Mouse (Mus musculus) CD4-positive, CD25-positive, alpha-beta regulatory T cell (primary cell): ENCODE measurements around the gene Grem2. TPM values are rescaled to one million over a fixed set of nuclear protein-coding genes. Genes with fewer than 3 reads are reported as not detected.

Experiments
- polyA plus RNA-seq: library from polyadenylated mRNA; unstranded; fragments of 100-300 nt; shearing (Covaris generic); gene quantifications from one replicate; pipeline ENCODE4 v1.2.1, GENCODE M21; 2017

Grem2 gene
- polyA plus RNA-seq, result not detected

GRCm38 (mm10) chr1:174921298-174921955 is at the start of gene Grem2:
Grem2 (minus strand) TSS chr1:174921819.

